Mouse (Mus musculus): ENCODE results near the gene Pth1r. TPM values are rescaled to one million over a fixed set of nuclear protein-coding genes. Genes with fewer than 3 reads are reported as not detected.

Pth1r gene
- polyA plus RNA-seq, 1 experiment from 2014 or later, result 38.7 TPM

- no peak overlapping the region for H3K27ac ChIP-seq
- peaks cover 55% of the 10 kb centered on the region for H3K36me3 ChIP-seq
- no peak for DNase-seq (ENCODE audit: low spot score)
- 13% methylated on average over 33 of the region's 33 CpGs for WGBS
- H3K4me3 ChIP-seq, result peak overlapping the region; percentile 41
- peaks cover 46% of the 10 kb centered on the region for H3K4me1 ChIP-seq (replicated peaks)
- H3K9me3 ChIP-seq, result no peaks in the 10 kb centered on the region
- peaks cover 76% of the 10 kb centered on the region for H3K27me3 ChIP-seq (ENCODE audit: insufficient read depth, poor library complexity, severe bottlenecking)
These were observed 20.1 kb downstream of the Pth1r start for GRCm38 (mm10) chr9:110726867-110727266.

DNA sequence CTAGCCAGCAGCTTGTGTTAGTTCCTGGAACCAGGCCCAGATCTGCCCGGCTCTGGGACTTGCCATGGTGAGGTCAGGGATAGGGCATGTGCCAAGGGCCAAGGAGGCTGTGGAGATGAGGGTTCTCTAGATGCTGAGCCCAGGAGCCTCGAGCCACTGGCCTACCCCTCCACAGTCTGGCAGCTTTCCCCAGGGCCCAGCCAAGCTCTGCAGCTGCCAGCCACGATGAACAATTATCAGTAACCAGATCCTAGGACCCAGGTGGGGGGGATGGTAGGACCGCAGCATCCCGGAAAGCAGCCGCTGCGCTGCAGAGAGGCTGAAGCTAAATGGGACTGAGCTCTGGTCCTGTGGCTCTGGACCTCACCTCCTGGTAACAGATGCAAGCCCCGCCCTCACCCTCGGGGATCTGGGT is 21.2 kb downstream of the Pth1r start:
- peaks cover 55% of the 10 kb centered on the region for H3K36me3 ChIP-seq
- WGBS, result 20% methylated on average over 9 of the region's 9 CpGs
- no peak overlapping the region; the same call in 1 of the 2 replicates for H3K27ac ChIP-seq
- peaks cover 40% of the 10 kb centered on the region for H3K4me1 ChIP-seq (replicated peaks)
- no peaks in the 10 kb centered on the region for H3K9me3 ChIP-seq
- peaks cover 65% of the 10 kb centered on the region for H3K27me3 ChIP-seq (ENCODE audit: insufficient read depth, poor library complexity, severe bottlenecking)
- H3K4me3 ChIP-seq, result no peak overlapping the region
- DNase-seq (ENCODE audit: low spot score), result peak; percentile 44

DNA sequence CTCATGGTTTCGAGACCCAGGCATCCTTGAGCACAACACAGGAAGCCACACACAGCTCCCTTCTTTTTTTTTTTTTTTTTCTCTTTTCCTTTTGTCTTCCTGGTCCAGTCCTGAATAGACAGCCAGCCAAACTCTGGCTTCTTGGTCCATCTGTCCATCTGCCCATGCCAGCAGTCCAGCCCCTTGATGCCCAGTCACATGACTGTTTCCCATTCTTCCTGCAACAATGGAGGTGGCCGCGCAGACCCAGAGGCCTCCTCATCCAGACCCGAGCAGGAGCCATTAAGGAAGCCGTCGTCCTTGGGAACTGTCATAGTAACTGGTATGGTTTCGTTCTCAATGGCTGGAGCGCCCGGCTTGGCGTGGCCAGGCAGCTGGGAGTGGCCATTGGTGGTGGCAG is 24.9 kb downstream of the Pth1r start:
- Histone ChIP-seq H3K9me3 (no peaks in the 10 kb centered on the region), H3K36me3 (peaks cover 44% of the 10 kb centered on the region), H3K27me3 (ENCODE audit: insufficient read depth, poor library complexity, severe bottlenecking) (peaks cover 28% of the 10 kb centered on the region), H3K27ac (no peak overlapping the region; the same call in 1 of the 2 replicates), H3K4me1 (replicated peaks) (peaks cover 37% of the 10 kb centered on the region), H3K4me3 (no peak overlapping the region)
- no peak for DNase-seq (ENCODE audit: low spot score)
- 89% methylated on average over 10 of the region's 10 CpGs for WGBS

DNA sequence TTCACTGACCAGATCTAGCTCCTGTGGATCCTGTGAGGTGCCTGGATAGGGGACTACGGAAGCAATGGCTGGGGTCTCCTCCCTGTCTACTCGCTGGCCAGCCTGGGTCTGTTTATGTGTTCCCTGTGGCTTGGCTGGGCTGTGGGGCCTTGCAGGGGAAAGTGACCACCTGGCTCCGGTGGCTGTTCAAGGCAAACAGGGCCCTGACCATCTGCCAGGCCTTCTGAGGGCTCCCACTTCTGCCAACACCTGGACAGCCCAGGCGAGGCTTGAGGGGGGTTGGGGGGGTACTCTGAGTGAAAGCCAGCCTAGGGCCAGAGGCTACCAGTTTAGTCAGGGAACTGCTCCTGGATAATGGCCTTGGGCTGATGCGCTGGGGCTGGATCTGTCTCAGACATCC is 27.0 kb downstream of the Pth1r start:
- Histone ChIP-seq H3K4me1 (replicated peaks) (peaks cover 21% of the 10 kb centered on the region), H3K9me3 (no peaks in the 10 kb centered on the region), H3K36me3 (peaks cover 34% of the 10 kb centered on the region), H3K4me3 (no peak overlapping the region), H3K27ac (peak overlapping the region; percentile 46; the same call in 1 of the 2 replicates), H3K27me3 (ENCODE audit: insufficient read depth, poor library complexity, severe bottlenecking) (peaks cover 7% of the 10 kb centered on the region)
- DNase-seq (ENCODE audit: low spot score), result no peak
- WGBS, result 71% methylated on average over 5 of the region's 5 CpGs

DNA sequence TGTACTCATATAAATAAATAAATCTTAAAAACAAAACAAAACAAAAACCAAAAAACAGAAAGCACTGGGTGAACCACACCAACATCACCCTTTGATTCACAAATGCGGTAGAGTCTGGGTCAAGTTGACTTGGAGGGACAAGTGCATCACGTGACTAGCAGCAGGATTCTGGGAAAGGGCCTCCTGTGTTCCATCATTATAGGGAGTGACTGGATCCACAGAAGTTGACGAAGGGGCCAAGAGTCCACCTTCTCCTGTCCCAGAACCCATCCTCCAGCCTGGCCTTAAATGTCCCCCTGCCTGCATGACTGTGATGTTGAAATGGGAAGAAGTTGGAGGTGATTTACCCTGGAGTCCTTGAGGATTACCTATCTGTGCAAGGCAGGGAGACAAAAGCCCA is 28.1 kb downstream of the Pth1r start:
- peaks cover 34% of the 10 kb centered on the region for H3K36me3 ChIP-seq
- H3K27me3 ChIP-seq (ENCODE audit: insufficient read depth, poor library complexity, severe bottlenecking), result no peaks in the 10 kb centered on the region
- H3K4me3 ChIP-seq, result no peak overlapping the region
- 86% methylated on average over 3 of the region's 3 CpGs for WGBS
- no peak for DNase-seq (ENCODE audit: low spot score)
- no peaks in the 10 kb centered on the region for H3K9me3 ChIP-seq
- no peak overlapping the region for H3K27ac ChIP-seq
- peaks cover 16% of the 10 kb centered on the region for H3K4me1 ChIP-seq (replicated peaks)

DNA sequence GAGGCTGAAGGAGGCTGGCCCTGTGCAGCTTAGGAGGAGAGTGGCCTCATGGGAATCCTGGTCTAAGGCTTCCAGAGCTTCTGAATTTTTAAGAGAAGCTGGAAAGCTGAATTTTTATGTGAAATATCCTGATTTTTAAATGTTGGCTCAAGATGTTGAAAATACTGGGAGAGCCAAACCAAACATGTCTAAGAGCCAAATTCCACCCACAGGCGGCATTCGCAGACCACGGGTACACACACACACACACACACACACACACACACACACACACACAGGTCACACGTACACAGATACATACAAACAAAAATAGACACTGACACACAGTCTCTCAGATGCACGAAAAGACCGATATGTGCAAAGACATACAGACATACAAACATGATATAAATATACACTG is 28.9 kb downstream of the Pth1r start:
- Histone ChIP-seq H3K27me3 (ENCODE audit: insufficient read depth, poor library complexity, severe bottlenecking) (no peaks in the 10 kb centered on the region), H3K4me1 (replicated peaks) (peaks cover 16% of the 10 kb centered on the region), H3K9me3 (no peaks in the 10 kb centered on the region), H3K36me3 (peaks cover 32% of the 10 kb centered on the region), H3K27ac (no peak overlapping the region), H3K4me3 (no peak overlapping the region)
- 95% methylated on average over 6 of the region's 6 CpGs for WGBS
- no peak for DNase-seq (ENCODE audit: low spot score)

DNA sequence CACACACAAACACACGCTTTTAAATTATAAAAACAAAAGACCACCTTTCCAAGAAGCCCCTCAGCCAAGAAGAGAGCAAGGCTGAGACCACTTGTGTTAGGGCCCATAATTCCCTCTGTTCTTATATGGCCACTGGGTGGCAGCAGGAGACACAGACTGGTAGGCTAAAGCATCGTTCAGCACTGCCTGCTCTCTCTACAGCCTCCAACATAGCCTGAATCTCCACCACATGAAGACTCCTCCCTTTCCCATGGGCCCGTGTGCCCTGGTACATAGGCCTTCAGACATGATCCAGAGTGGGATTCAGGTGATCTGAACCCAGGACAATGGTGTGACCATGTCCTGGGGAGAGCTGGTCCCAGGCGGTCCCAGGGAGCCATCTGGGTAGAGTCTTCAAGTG is 30.2 kb downstream of the Pth1r start:
- peaks cover 35% of the 10 kb centered on the region for H3K36me3 ChIP-seq
- peak; percentile 60 for DNase-seq (ENCODE audit: low spot score)
- WGBS, result 32% methylated on average over 4 of the region's 4 CpGs
- H3K27ac ChIP-seq, result no peak overlapping the region
- no peaks in the 10 kb centered on the region for H3K27me3 ChIP-seq (ENCODE audit: insufficient read depth, poor library complexity, severe bottlenecking)
- H3K4me3 ChIP-seq, result no peak overlapping the region
- peaks cover 12% of the 10 kb centered on the region for H3K4me1 ChIP-seq (replicated peaks)
- H3K9me3 ChIP-seq, result no peaks in the 10 kb centered on the region

DNA sequence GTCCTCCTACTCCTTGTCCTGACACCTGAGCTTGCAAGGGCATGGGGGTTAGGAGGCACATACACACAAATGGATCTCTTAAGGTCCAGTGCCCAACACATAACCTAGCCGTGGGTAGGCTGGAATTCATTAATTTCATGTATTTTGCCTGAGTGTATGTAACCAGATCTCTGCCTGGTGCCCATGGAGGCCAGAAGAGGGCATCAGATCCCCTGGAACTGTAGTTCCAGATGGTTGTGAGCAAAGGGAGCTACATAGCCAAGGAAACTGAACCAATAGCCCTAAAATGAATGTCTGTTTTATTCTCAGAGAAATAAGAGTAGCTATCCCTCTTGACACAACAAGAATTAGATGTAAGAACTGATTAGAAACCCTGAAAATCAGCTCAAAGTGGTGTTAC is 31.5 kb downstream of the Pth1r start:
- WGBS, result 73% methylated on average over 1 of the region's 1 CpGs
- DNase-seq (ENCODE audit: low spot score), result no peak
- peaks cover 48% of the 10 kb centered on the region for H3K36me3 ChIP-seq

DNA sequence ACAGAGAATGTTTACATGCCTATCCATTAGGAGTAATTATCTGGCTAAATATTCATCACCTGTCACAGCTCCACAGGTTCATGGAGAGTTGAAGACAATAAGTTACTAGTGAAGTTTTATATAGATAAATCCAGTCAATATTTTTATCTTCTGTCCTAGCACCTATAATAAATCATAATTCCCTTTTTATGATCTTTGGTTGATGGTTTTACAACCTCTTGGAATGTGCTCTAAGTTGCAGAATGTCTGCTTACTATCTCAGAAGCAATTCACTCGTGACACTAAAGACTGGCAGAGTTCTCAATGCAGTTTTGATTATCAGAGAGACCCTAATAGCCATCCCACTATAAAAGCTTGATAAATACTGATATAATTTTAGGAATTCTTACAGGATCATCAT is 33.6 kb downstream of the Pth1r start:
- peaks cover 17% of the 10 kb centered on the region for H3K4me1 ChIP-seq (replicated peaks)
- H3K27ac ChIP-seq, result no peak overlapping the region
- no peaks in the 10 kb centered on the region for H3K9me3 ChIP-seq
- WGBS, result 79% methylated on average over 1 of the region's 1 CpGs
- no peaks in the 10 kb centered on the region for H3K27me3 ChIP-seq (ENCODE audit: insufficient read depth, poor library complexity, severe bottlenecking)
- H3K36me3 ChIP-seq, result peaks cover 59% of the 10 kb centered on the region
- no peak overlapping the region for H3K4me3 ChIP-seq
- no peak for DNase-seq (ENCODE audit: low spot score)

More for the DNA sequence above, 31.5 kb downstream of the Pth1r start:
- Histone ChIP-seq H3K27ac (no peak overlapping the region), H3K27me3 (ENCODE audit: insufficient read depth, poor library complexity, severe bottlenecking) (no peaks in the 10 kb centered on the region), H3K4me1 (replicated peaks) (peaks cover 12% of the 10 kb centered on the region), H3K9me3 (no peaks in the 10 kb centered on the region), H3K4me3 (no peak overlapping the region)

GRCm38 (mm10) chr9:110712545-110712944 is 34.4 kb downstream of the Pth1r start:
- Histone ChIP-seq H3K4me3 (no peak overlapping the region), H3K9me3 (no peaks in the 10 kb centered on the region), H3K27me3 (ENCODE audit: insufficient read depth, poor library complexity, severe bottlenecking) (no peaks in the 10 kb centered on the region), H3K27ac (no peak overlapping the region), H3K4me1 (replicated peaks) (peaks cover 17% of the 10 kb centered on the region), H3K36me3 (peaks cover 65% of the 10 kb centered on the region)
- WGBS, result 90% methylated on average over 4 of the region's 4 CpGs
- DNase-seq (ENCODE audit: low spot score), result no peak

DNA sequence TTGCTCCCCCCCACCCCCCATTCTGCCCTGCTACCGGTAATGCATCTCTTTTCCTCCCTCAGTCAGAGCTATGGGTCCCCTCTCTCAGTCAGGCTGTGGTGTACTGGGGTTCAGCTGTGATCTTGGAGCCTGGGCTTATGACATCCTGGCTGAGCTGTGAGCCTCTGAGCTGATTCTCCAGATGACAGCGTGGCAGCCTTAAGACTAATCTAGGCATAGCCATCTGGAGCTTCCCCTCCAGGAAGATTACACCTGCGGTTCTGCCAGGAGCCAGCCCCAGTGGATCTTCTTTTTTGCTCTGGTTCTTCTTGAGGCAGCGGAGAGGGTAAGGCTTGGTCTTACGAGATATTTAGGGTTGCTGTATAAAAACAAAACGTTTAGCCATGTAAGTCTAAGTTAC is 34.9 kb downstream of the Pth1r start:
- 94% methylated on average over 6 of the region's 6 CpGs for WGBS
- Histone ChIP-seq H3K27me3 (ENCODE audit: insufficient read depth, poor library complexity, severe bottlenecking) (no peaks in the 10 kb centered on the region), H3K27ac (no peak overlapping the region), H3K36me3 (peaks cover 65% of the 10 kb centered on the region), H3K9me3 (no peaks in the 10 kb centered on the region), H3K4me1 (replicated peaks) (peaks cover 17% of the 10 kb centered on the region), H3K4me3 (no peak overlapping the region)
- DNase-seq (ENCODE audit: low spot score), result no peak

DNA sequence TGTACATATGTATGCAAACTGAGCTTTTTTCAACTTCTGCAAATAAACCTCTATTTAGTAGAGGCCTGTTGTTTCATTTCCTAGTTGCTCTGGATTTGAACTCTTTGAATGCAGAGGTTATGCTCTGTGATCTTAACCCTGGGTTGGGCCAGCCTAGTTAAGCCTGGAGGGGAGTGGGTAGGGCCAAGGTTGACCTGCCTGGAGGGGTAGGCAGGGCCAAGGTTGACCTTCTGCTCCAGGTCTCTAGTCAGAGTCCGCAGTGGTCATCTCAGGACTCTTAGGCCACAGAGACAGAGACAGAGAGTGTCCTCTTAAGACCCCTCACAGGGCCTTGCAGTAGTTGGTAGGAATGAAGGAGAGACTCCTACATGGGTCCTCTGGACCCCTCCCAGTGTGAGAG is 35.4 kb downstream of the Pth1r start:
- Histone ChIP-seq H3K36me3 (peaks cover 65% of the 10 kb centered on the region), H3K27me3 (ENCODE audit: insufficient read depth, poor library complexity, severe bottlenecking) (no peaks in the 10 kb centered on the region), H3K9me3 (no peaks in the 10 kb centered on the region), H3K27ac (no peak overlapping the region), H3K4me3 (no peak overlapping the region), H3K4me1 (replicated peaks) (peaks cover 14% of the 10 kb centered on the region)
- no peak for DNase-seq (ENCODE audit: low spot score)
- WGBS, result 100% methylated on average over 1 of the region's 1 CpGs

- Histone ChIP-seq H3K27me3 (ENCODE audit: insufficient read depth, poor library complexity, severe bottlenecking) (no peaks in the 10 kb centered on the region), H3K4me1 (replicated peaks) (peaks cover 14% of the 10 kb centered on the region), H3K36me3 (peaks cover 60% of the 10 kb centered on the region), H3K4me3 (peak overlapping the region; percentile 18; the same call in 1 of the 2 replicates), H3K27ac (peak overlapping the region; percentile 26; the same call in 1 of the 2 replicates), H3K9me3 (no peaks in the 10 kb centered on the region)
- DNase-seq (ENCODE audit: low spot score), result peak; percentile 78
- WGBS, result 42% methylated on average over 5 of the region's 5 CpGs
These were observed 37.2 kb downstream of the Pth1r start for GRCm38 (mm10) chr9:110709640-110710258.

DNA sequence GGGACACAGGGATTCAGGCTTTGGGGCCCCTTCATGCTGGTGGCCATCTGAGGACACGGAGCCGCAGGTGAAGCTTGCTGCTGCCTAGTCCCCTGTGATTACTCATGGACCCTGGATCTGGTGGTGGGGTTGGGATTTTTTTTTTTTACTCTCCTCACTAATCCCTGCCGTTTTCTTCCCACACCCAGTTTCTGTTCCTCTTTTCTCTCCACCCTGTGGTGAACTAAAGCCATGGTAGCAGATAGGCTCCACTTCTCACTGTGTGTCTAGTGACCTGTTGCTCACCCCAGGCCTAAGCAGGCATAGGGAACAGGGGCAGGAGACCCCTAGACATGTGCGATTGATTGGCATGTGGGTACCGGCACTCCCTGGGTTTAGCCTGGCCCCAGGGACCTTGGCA is 40.2 kb downstream of the Pth1r start:
- Histone ChIP-seq H3K27me3 (ENCODE audit: insufficient read depth, poor library complexity, severe bottlenecking) (no peaks in the 10 kb centered on the region), H3K4me3 (no peak overlapping the region), H3K36me3 (peaks cover 53% of the 10 kb centered on the region), H3K27ac (no peak overlapping the region), H3K4me1 (replicated peaks) (peaks cover 14% of the 10 kb centered on the region), H3K9me3 (no peaks in the 10 kb centered on the region)
- WGBS, result 86% methylated on average over 5 of the region's 5 CpGs
- DNase-seq (ENCODE audit: low spot score), result no peak
